14 mouse cellular contexts compared by ENCODE assay signal in the genomic region with DNA sequence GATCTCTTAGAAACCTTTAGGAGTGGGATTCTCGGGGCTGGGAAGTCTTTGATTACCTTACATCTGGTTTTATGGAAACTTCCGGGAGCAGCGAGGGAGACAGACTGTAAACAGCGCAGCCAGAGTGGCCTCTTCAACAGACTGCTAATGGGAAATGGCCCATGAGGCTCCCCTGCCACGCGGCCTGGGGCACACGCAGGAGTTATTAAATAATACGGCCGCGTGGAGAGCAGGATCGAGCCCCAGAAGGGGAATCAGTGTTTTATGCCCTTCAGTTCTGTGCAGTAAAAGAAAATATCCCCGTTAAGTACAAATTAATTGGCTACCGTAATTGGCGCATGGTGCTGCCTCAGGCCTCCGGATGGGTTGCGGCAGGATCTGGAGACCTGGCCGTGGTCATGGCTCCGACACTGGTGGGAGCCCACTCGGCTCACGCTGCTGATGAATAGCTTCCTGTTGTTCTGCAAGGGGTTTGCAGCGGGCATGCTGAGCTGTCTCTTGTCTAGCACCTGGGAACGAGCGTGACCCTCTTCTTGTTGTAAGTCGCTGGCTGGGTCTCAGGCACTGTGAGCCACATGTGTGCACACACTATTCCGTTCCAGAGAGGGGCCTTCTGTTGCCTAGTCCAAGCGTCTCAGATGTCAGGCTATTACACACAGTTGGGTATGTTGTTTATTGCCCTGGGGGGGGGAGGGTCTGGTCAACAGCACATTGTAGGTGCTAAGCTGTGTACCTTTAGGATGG. TPM values are rescaled to one million over a fixed set of nuclear protein-coding genes. Genes with fewer than 3 reads are reported as not detected.
A peak's percentile ranks its signal among the peaks of the same experiment; 100 is the strongest.
DNase-seq lines count a peak whose midpoint lies in the region; ATAC-seq and TF ChIP-seq lines count a peak whose summit lies in the region.
"Had no signal": no experiment of that assay in that cellular context is flagged by ENCODE, and none has a peak within 500 bp of the region (broad histone marks: within the 10 kb centered on the region; RNA-seq: fewer than 3 reads in every experiment).

No protein-coding gene starts in this region.

- 63% methylated on average over 26 of the region's 26 CpGs for WGBS in hindbrain, embryonic 12.5 days
- WGBS in hindbrain, embryonic 14.5 days = 55% methylated on average over 26 of the region's 26 CpGs
- WGBS in stomach, embryonic 14.5 days = 65% methylated on average over 26 of the region's 26 CpGs
- 69% methylated on average over 26 of the region's 26 CpGs for WGBS in stomach, postnatal 0 days
- WGBS in limb, embryonic 13.5 days = 14% methylated on average over 26 of the region's 26 CpGs
- 69% methylated on average over 26 of the region's 26 CpGs for WGBS in lung, postnatal 0 days
- WGBS in intestine, postnatal 0 days = 68% methylated on average over 26 of the region's 26 CpGs

- TF ChIP-seq CTCF in stomach, postnatal 0 days (IDR thresholded peaks at IDR 0.05; ENCODE audit: low read depth) = no peak
- TF ChIP-seq CTCF in lung, postnatal 0 days (IDR thresholded peaks at IDR 0.05) = no peak
- no peak for TF ChIP-seq CTCF in intestine, postnatal 0 days (IDR thresholded peaks at IDR 0.05; ENCODE audit: low read depth)

- no peak overlapping the region for H3K27ac ChIP-seq in hindbrain, embryonic 12.5 days
- H3K27ac ChIP-seq in hindbrain, embryonic 14.5 days = no peak overlapping the region
- H3K27ac ChIP-seq in stomach, embryonic 14.5 days (ENCODE audit: low read length) = no peak overlapping the region
- H3K27ac ChIP-seq in stomach, postnatal 0 days (replicated peaks) = no peak overlapping the region
- H3K27ac ChIP-seq in limb, embryonic 13.5 days = peak overlapping the region; percentile 58; the same call in 1 of the 2 replicates
- H3K27ac ChIP-seq in lung, postnatal 0 days (ENCODE audit: low read length) = no peak overlapping the region
- no peak overlapping the region for H3K27ac ChIP-seq in intestine, postnatal 0 days (ENCODE audit: low read depth, low read length)

- H3K4me1 ChIP-seq in hindbrain, embryonic 12.5 days = peaks cover 7% of the 10 kb centered on the region; the same call in 1 of the 2 replicates
- 0 out of 2 replicates have a peak, but pooled peaks cover 5% of the 10 kb centered on the region for H3K4me1 ChIP-seq in hindbrain, embryonic 14.5 days (replicated peaks; ENCODE audit: control insufficient read depth, insufficient read depth, low read length)
- H3K4me1 ChIP-seq in stomach, embryonic 14.5 days (ENCODE audit: control insufficient read depth, insufficient read depth, low read length) = no peaks in the 10 kb centered on the region
- H3K4me1 ChIP-seq in stomach, postnatal 0 days (replicated peaks; ENCODE audit: control insufficient read depth, insufficient read depth) = no peaks in the 10 kb centered on the region
- H3K4me1 ChIP-seq in limb, embryonic 13.5 days = peaks cover 29% of the 10 kb centered on the region
- no peaks in the 10 kb centered on the region for H3K4me1 ChIP-seq in lung, postnatal 0 days (ENCODE audit: insufficient read depth, low read depth, low read length)
- H3K4me1 ChIP-seq in intestine, postnatal 0 days (replicated peaks; ENCODE audit: control insufficient read depth, insufficient read depth, low read length) = no peaks in the 10 kb centered on the region

- no peaks in the 10 kb centered on the region for H3K9me3 ChIP-seq in hindbrain, embryonic 12.5 days (replicated peaks)
- H3K9me3 ChIP-seq in hindbrain, embryonic 14.5 days (ENCODE audit: control insufficient read depth, low read length) = no peaks in the 10 kb centered on the region
- H3K9me3 ChIP-seq in stomach, embryonic 14.5 days (ENCODE audit: control insufficient read depth, low read depth, low read length) = no peaks in the 10 kb centered on the region
- no peaks in the 10 kb centered on the region for H3K9me3 ChIP-seq in stomach, postnatal 0 days (ENCODE audit: control insufficient read depth, low read length)
- no peaks in the 10 kb centered on the region for H3K9me3 ChIP-seq in limb, embryonic 13.5 days
- no peaks in the 10 kb centered on the region for H3K9me3 ChIP-seq in lung, postnatal 0 days (ENCODE audit: low read length)
- H3K9me3 ChIP-seq in intestine, postnatal 0 days (ENCODE audit: control insufficient read depth) = no peaks in the 10 kb centered on the region
- H3K9me3 ChIP-seq: G1E had no signal

- no peak overlapping the region for H3K9ac ChIP-seq in hindbrain, embryonic 12.5 days
- H3K9ac ChIP-seq in hindbrain, embryonic 14.5 days = no peak overlapping the region
- no peak overlapping the region for H3K9ac ChIP-seq in stomach, embryonic 14.5 days (replicated peaks; ENCODE audit: low read depth, low read length)
- no peak overlapping the region for H3K9ac ChIP-seq in stomach, postnatal 0 days (ENCODE audit: low read length)
- H3K9ac ChIP-seq in limb, embryonic 13.5 days = peak overlapping the region; percentile 13; the same call in 1 of the 2 replicates
- H3K9ac ChIP-seq in lung, postnatal 0 days (replicated peaks; ENCODE audit: low read depth) = no peak overlapping the region
- no peak overlapping the region for H3K9ac ChIP-seq in intestine, postnatal 0 days (ENCODE audit: low read depth, low read length)

- 0 out of 2 replicates have a peak, but pooled peaks have one; percentile 35 for ATAC-seq in hindbrain, embryonic 12.5 days (ENCODE audit: low FRiP score)
- no peak for ATAC-seq in hindbrain, embryonic 14.5 days (ENCODE audit: low FRiP score)
- ATAC-seq in stomach, embryonic 14.5 days (ENCODE audit: insufficient number of reproducible peaks, insufficient read depth, low FRiP score, low read depth) = peak; percentile 28; the same call in 1 of the 2 replicates
- no peak for ATAC-seq in stomach, postnatal 0 days (ENCODE audit: low FRiP score, low TSS enrichment)
- ATAC-seq in limb, embryonic 13.5 days (ENCODE audit: low FRiP score, low read depth) = 0 out of 2 replicates have a peak, but pooled peaks have one; percentile 35
- no peak for ATAC-seq in lung, postnatal 0 days
- ATAC-seq in intestine, postnatal 0 days = no peak

- TF ChIP-seq EP300 in stomach, postnatal 0 days (optimal IDR thresholded peaks at IDR 0.05) = no peak
- no peak for TF ChIP-seq EP300 in lung, postnatal 0 days (IDR thresholded peaks at IDR 0.05)

- H3K27me3 ChIP-seq in hindbrain, embryonic 12.5 days = no peaks in the 10 kb centered on the region; the same call in 1 of the 2 replicates
- H3K27me3 ChIP-seq in hindbrain, embryonic 14.5 days (ENCODE audit: control insufficient read depth, insufficient read depth, low read length) = no peaks in the 10 kb centered on the region
- no peaks in the 10 kb centered on the region for H3K27me3 ChIP-seq in stomach, embryonic 14.5 days (ENCODE audit: control insufficient read depth, insufficient read depth, low read length)
- no peaks in the 10 kb centered on the region for H3K27me3 ChIP-seq in stomach, postnatal 0 days (ENCODE audit: control insufficient read depth, insufficient read depth, low read length)
- H3K27me3 ChIP-seq in limb, embryonic 13.5 days = no peaks in the 10 kb centered on the region
- H3K27me3 ChIP-seq in lung, postnatal 0 days (replicated peaks; ENCODE audit: insufficient read depth, low read length) = no peaks in the 10 kb centered on the region
- H3K27me3 ChIP-seq in intestine, postnatal 0 days (replicated peaks; ENCODE audit: control insufficient read depth, insufficient read depth, low read length) = no peaks in the 10 kb centered on the region

- no peaks in the 10 kb centered on the region for H3K36me3 ChIP-seq in hindbrain, embryonic 12.5 days
- no peaks in the 10 kb centered on the region for H3K36me3 ChIP-seq in hindbrain, embryonic 14.5 days (replicated peaks; ENCODE audit: control insufficient read depth, insufficient read depth)
- no peaks in the 10 kb centered on the region for H3K36me3 ChIP-seq in stomach, embryonic 14.5 days (ENCODE audit: control insufficient read depth, insufficient read depth, low read length)
- H3K36me3 ChIP-seq in stomach, postnatal 0 days (ENCODE audit: control insufficient read depth, insufficient read depth, low read length) = no peaks in the 10 kb centered on the region
- H3K36me3 ChIP-seq in limb, embryonic 13.5 days = no peaks in the 10 kb centered on the region
- no peaks in the 10 kb centered on the region for H3K36me3 ChIP-seq in lung, postnatal 0 days (ENCODE audit: insufficient read depth, low read length)
- no peaks in the 10 kb centered on the region for H3K36me3 ChIP-seq in intestine, postnatal 0 days (ENCODE audit: control insufficient read depth, insufficient read depth)
- H3K36me3 ChIP-seq: G1E had no signal

- no peak overlapping the region for H3K4me2 ChIP-seq in hindbrain, embryonic 12.5 days (replicated peaks)
- H3K4me2 ChIP-seq in hindbrain, embryonic 14.5 days (replicated peaks) = no peak overlapping the region
- no peak overlapping the region for H3K4me2 ChIP-seq in stomach, embryonic 14.5 days (replicated peaks; ENCODE audit: low read depth, low read length)
- H3K4me2 ChIP-seq in stomach, postnatal 0 days (replicated peaks; ENCODE audit: low read depth) = no peak overlapping the region
- H3K4me2 ChIP-seq in limb, embryonic 13.5 days (replicated peaks) = peak overlapping the region; percentile 36
- H3K4me2 ChIP-seq in lung, postnatal 0 days (replicated peaks; ENCODE audit: low read depth, low read length) = no peak overlapping the region
- no peak overlapping the region for H3K4me2 ChIP-seq in intestine, postnatal 0 days (replicated peaks; ENCODE audit: low read depth)

- DNase-seq in hindbrain, embryonic 14.5 days (ENCODE audit: low spot score) = no peak
- no peak for DNase-seq in stomach, postnatal 0 days (ENCODE audit: low spot score)
- no peak for DNase-seq in layer of hippocampus, adult 9-10 months (ENCODE audit: low spot score)
- DNase-seq in lung, postnatal 0 days (ENCODE audit: low spot score) = no peak
- DNase-seq: adrenal gland, postnatal 36 days; B cell, adult 2 months; kidney, postnatal 10 days; right cerebral cortex, adult 18-20 months; spleen, adult 18-20 months had no signal

- H3K4me3 ChIP-seq in hindbrain, embryonic 12.5 days = no peak overlapping the region
- H3K4me3 ChIP-seq in hindbrain, embryonic 14.5 days (replicated peaks; ENCODE audit: low read length) = no peak overlapping the region
- no peak overlapping the region for H3K4me3 ChIP-seq in stomach, embryonic 14.5 days (ENCODE audit: low read depth, low read length)
- H3K4me3 ChIP-seq in stomach, postnatal 0 days (ENCODE audit: low read depth, low read length) = no peak overlapping the region
- peak overlapping the region; percentile 14; the same call in 1 of the 2 replicates for H3K4me3 ChIP-seq in limb, embryonic 13.5 days
- H3K4me3 ChIP-seq in lung, postnatal 0 days (ENCODE audit: low read depth, low read length) = no peak overlapping the region
- H3K4me3 ChIP-seq in intestine, postnatal 0 days (ENCODE audit: low read depth, low read length) = no peak overlapping the region

RNA-seq across cellular contexts. Expression of gene Ccne1, which starts 22.8 kb away (rescaled TPM):
- polyA plus RNA-seq in hindbrain, embryonic 12.5 days (2016; fragmentation: Nextera tagmentation; extraction: Ambion mirVana) = 36.1 and 36.7 TPM in 2 replicates
- 16.8 and 19.6 TPM in 2 replicates for polyA plus RNA-seq in hindbrain, embryonic 14.5 days (2014; fragmentation: Nextera tagmentation; extraction: Ambion mirVana)
- 70.3 and 74.8 TPM in 2 replicates for polyA plus RNA-seq in stomach, embryonic 14.5 days (2014; fragmentation: Nextera tagmentation; extraction: Ambion mirVana)
- 14.2 and 15.3 TPM in 2 replicates for polyA plus RNA-seq in stomach, postnatal 0 days (2015; fragmentation: Nextera tagmentation; extraction: Ambion mirVana)
- polyA plus RNA-seq in limb, embryonic 13.5 days (2015; fragmentation: Nextera tagmentation; extraction: Ambion mirVana) = 76.3 and 77.5 TPM in 2 replicates
- 2.9 and 3.6 TPM in 2 replicates for polyA plus RNA-seq in lung, postnatal 0 days (2015; fragmentation: Nextera tagmentation; extraction: Ambion mirVana)
- 12.0 and 12.6 TPM in 2 replicates for polyA plus RNA-seq in intestine, postnatal 0 days (2015; fragmentation: Nextera tagmentation; extraction: Ambion mirVana)

RNA-seq across cellular contexts. Expression of gene 1600014C10Rik, which starts 52.9 kb away (rescaled TPM):
- 21.4 and 22.3 TPM in 2 replicates for polyA plus RNA-seq in hindbrain, embryonic 12.5 days (2016; fragmentation: Nextera tagmentation; extraction: Ambion mirVana)
- 29.2 and 33.9 TPM in 2 replicates for polyA plus RNA-seq in hindbrain, embryonic 14.5 days (2014; fragmentation: Nextera tagmentation; extraction: Ambion mirVana)
- 14.7 and 14.9 TPM in 2 replicates for polyA plus RNA-seq in stomach, embryonic 14.5 days (2014; fragmentation: Nextera tagmentation; extraction: Ambion mirVana)
- 9.6 and 10.3 TPM in 2 replicates for polyA plus RNA-seq in stomach, postnatal 0 days (2015; fragmentation: Nextera tagmentation; extraction: Ambion mirVana)
- polyA plus RNA-seq in limb, embryonic 13.5 days (2015; fragmentation: Nextera tagmentation; extraction: Ambion mirVana) = 18.3 and 19.8 TPM in 2 replicates
- polyA plus RNA-seq in lung, postnatal 0 days (2015; fragmentation: Nextera tagmentation; extraction: Ambion mirVana) = 15.0 and 16.0 TPM in 2 replicates
- polyA plus RNA-seq in intestine, postnatal 0 days (2015; fragmentation: Nextera tagmentation; extraction: Ambion mirVana) = 16.9 and 18.2 TPM in 2 replicates

Comparison
In these comparisons a context has a peak if more than half of its experiments do, and no peak if none do; other contexts are left out.
1. ATAC-seq: peak in hindbrain, embryonic 12.5 days (single experiment), stomach, embryonic 14.5 days (single experiment) and limb, embryonic 13.5 days (single experiment); none in hindbrain, embryonic 14.5 days (single experiment), stomach, postnatal 0 days (single experiment), lung, postnatal 0 days (single experiment) and intestine, postnatal 0 days (single experiment).